9 mouse cellular contexts compared by ENCODE assay signal in genomic region chr13:112998427-112999201, GRCm38 (mm10). TPM values are rescaled to one million over a fixed set of nuclear protein-coding genes. Genes with fewer than 3 reads are reported as not detected.
DNase-seq lines count a peak whose midpoint lies in the region; ATAC-seq lines count a peak whose summit lies in the region.
"Had no signal": no experiment of that assay in that cellular context is flagged by ENCODE, and none has a peak within 500 bp of the region (broad histone marks: within the 10 kb centered on the region; RNA-seq: fewer than 3 reads in every experiment).

No protein-coding gene starts in this region.

- no peaks in the 10 kb centered on the region for H3K36me3 ChIP-seq in megakaryocyte, embryonic 14.5 days (replicated peaks; ENCODE audit: low read length)

- H3K9me3 ChIP-seq in megakaryocyte, embryonic 14.5 days: no peaks in the 10 kb centered on the region

- peaks cover 80% of the 10 kb centered on the region for H3K27me3 ChIP-seq in megakaryocyte, embryonic 14.5 days (replicated peaks)

- peak; percentile 44 to 78 for DNase-seq in adrenal gland, adult (ENCODE audit: inconsistent age in 2 of 2, low spot score in 1 of 2)
- DNase-seq in adrenal gland, postnatal 4 days (ENCODE audit: low spot score in 2 of 2): no peak
- DNase-seq in thymus, postnatal 14 days: peak; percentile 15
- DNase-seq in thymus, adult 18-20 months: no peak
- DNase-seq in layer of hippocampus, postnatal 25 days (ENCODE audit: extremely low spot score in 1 of 2, low spot score in 1 of 2): peak; percentile 24 to 35
- DNase-seq in right cerebral cortex, postnatal 4 days: peak; percentile 33

- H3K4me3 ChIP-seq in megakaryocyte, embryonic 14.5 days (replicated peaks): peak overlapping the region; percentile 88

- peaks cover 20% of the 10 kb centered on the region for H3K4me1 ChIP-seq in megakaryocyte, embryonic 14.5 days

- peak; percentile 38 for ATAC-seq in granulocyte monocyte progenitor cell, adult 5-6 weeks (replicated peaks; ENCODE audit: poor library complexity, severe bottlenecking)

RNA-seq across cellular contexts. Expression of gene Mcidas, which starts 5.0 kb away (rescaled TPM):
- not detected for total RNA-seq in adrenal gland, postnatal 4 days (2021)
- total RNA-seq in granulocyte monocyte progenitor cell, adult 5-6 weeks (2014; fragmentation: Nextera tagmentation): not detected in 2 replicates
- total RNA-seq in granulocyte monocyte progenitor cell, adult 5-6 weeks (2017): not detected in 2 replicates
- total RNA-seq in layer of hippocampus, postnatal 25 days (2021): under 1 TPM; 0.37 to 0.75 TPM
- polyA plus RNA-seq in megakaryocyte, embryonic 14.5 days (2012; ENCODE audit: insufficient read depth, low replicate concordance): not detected in 2 replicates
- total RNA-seq: heart, postnatal 10 days had no signal

RNA-seq across cellular contexts. Expression of gene Ccno, which starts 11.0 kb away (rescaled TPM):
- under 1 TPM; 0.62 to 0.71 TPM for total RNA-seq in adrenal gland, postnatal 4 days (2021)
- 1.7 TPM in 1 of 2 replicates, not detected in the other for total RNA-seq in granulocyte monocyte progenitor cell, adult 5-6 weeks (2014; fragmentation: Nextera tagmentation)
- total RNA-seq in granulocyte monocyte progenitor cell, adult 5-6 weeks (2017): 1.3 and 6.3 TPM in 2 replicates
- 1 to 10 TPM; 4.8 to 5.1 TPM for total RNA-seq in layer of hippocampus, postnatal 25 days (2021)
- 0.67 TPM in 1 of 2 replicates, not detected in the other for polyA plus RNA-seq in megakaryocyte, embryonic 14.5 days (2012; ENCODE audit: insufficient read depth, low replicate concordance)

RNA-seq across cellular contexts. Expression of gene Cdc20b, which starts 36.3 kb away (rescaled TPM):
- total RNA-seq in adrenal gland, postnatal 4 days (2021): not detected
- not detected in 2 replicates for total RNA-seq in granulocyte monocyte progenitor cell, adult 5-6 weeks (2014; fragmentation: Nextera tagmentation)
- total RNA-seq in granulocyte monocyte progenitor cell, adult 5-6 weeks (2017): not detected in 2 replicates
- total RNA-seq in layer of hippocampus, postnatal 25 days (2021): under 1 TPM in 1 of 2 experiments, not detected in 1; 0.39 TPM
- not detected in 2 replicates for polyA plus RNA-seq in megakaryocyte, embryonic 14.5 days (2012; ENCODE audit: insufficient read depth, low replicate concordance)

RNA-seq across cellular contexts. Expression of gene Gpx8, which starts 47.6 kb away (rescaled TPM):
- total RNA-seq in adrenal gland, postnatal 4 days (2021): 10 to 100 TPM; 92.5 to 98.1 TPM
- not detected in 2 replicates for total RNA-seq in granulocyte monocyte progenitor cell, adult 5-6 weeks (2014; fragmentation: Nextera tagmentation)
- not detected in 2 replicates for total RNA-seq in granulocyte monocyte progenitor cell, adult 5-6 weeks (2017)
- total RNA-seq in layer of hippocampus, postnatal 25 days (2021): 10 to 100 TPM in 1 of 2 experiments, 1 to 10 TPM in 1; 8.4 to 11.9 TPM
- not detected in 2 replicates for polyA plus RNA-seq in megakaryocyte, embryonic 14.5 days (2012; ENCODE audit: insufficient read depth, low replicate concordance)

Comparison
In these comparisons a context has a peak if more than half of its experiments do, and no peak if none do; other contexts are left out.
1. DNase-seq: peak in adrenal gland, adult (2 of 2), thymus, postnatal 14 days (single experiment), layer of hippocampus, postnatal 25 days (2 of 2) and right cerebral cortex, postnatal 4 days (single experiment); none in adrenal gland, postnatal 4 days (0 of 2) and thymus, adult 18-20 months (0 of 2).